Mouse (Mus musculus) myocyte (in vitro differentiated cells): ENCODE measurements around the gene Pdlim1.

ENCODE experiments used
- CEBPB ChIP-seq: IDR thresholded peaks from 2 replicates; pipeline ENCODE4 v1.6.1; 2011; ENCODE audit warnings: mild to moderate bottlenecking, moderate library complexity; ENCODE audit not compliant: poor library complexity, insufficient read depth, severe bottlenecking
- POLR2A ChIP-seq: IDR thresholded peaks from one replicate; pipeline ENCODE4 v1.6.1; 2011; ENCODE audit warnings: low read depth, mild to moderate bottlenecking, control low read depth, moderate library complexity; ENCODE audit not compliant: insufficient read length
- POLR2AphosphoS2 ChIP-seq: IDR thresholded peaks from one replicate; pipeline ENCODE4 v1.6.1; 2011; ENCODE audit warnings: low read depth, control low read depth; ENCODE audit not compliant: insufficient read length

DNA sequence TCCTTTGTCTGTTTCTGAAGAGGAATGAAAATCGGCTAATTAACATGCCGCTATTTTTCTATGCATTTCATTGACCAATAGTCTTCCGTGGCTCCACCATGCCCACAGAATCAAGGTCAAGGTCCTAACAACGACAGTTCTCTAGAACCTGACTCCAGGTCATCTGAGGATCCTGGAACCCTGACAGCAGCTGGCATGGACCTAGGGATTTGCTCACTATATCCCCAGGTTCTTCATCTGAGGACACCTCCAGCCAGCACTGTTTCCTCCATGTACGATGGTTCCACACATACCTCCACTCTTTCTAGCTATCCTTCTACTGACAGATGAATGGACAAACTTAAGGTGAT is 45.9 kb downstream of the Pdlim1 start:
- TF ChIP-seq POLR2A (no peak), CEBPB (no peak), POLR2AphosphoS2 (no peak)
